16 mouse cellular contexts compared by ENCODE assay signal in the genomic region with DNA sequence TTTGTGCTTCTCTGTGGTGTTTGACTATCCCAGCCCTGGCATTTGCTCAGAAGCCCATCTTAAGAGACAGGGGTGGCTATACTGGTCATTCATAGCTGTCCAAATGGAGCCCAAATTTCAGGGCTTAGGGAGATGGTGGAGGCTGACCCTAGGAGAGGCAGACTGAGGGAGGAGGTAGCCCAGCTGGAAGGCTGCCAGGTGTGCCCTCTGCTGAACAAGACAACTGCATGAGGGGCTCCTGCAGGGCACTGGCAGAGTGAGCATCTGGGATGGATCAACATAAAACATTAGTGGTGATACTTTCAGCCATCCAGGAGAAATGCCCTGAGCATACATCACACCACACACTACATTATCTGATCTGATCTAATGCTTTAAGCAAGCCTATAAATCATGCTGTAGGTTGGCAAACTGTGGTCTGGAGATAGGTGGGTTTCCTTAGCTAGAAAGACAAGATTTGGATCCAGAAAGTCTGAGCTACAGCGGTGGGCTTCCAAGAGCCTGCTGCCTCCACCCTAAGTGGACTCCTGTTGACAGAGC. TPM values are rescaled to one million over a fixed set of nuclear protein-coding genes. Genes with fewer than 3 reads are reported as not detected.
DNase-seq lines count a peak whose midpoint lies in the region; ATAC-seq and TF ChIP-seq lines count a peak whose summit lies in the region.
"Had no signal": no experiment of that assay in that cellular context is flagged by ENCODE, and none has a peak within 500 bp of the region (broad histone marks: within the 10 kb centered on the region; RNA-seq: fewer than 3 reads in every experiment).

No protein-coding gene starts in this region.

- H3K9ac ChIP-seq in heart, embryonic 14.5 days (ENCODE audit: low read length) = peak overlapping the region; percentile 25; the same call in 1 of the 2 replicates
- peak overlapping the region; percentile 19; the same call in 1 of the 2 replicates for H3K9ac ChIP-seq in lung, postnatal 0 days (replicated peaks; ENCODE audit: low read depth)
- H3K9ac ChIP-seq in limb, embryonic 15.5 days = no peak overlapping the region
- no peak overlapping the region for H3K9ac ChIP-seq in stomach, embryonic 14.5 days (replicated peaks; ENCODE audit: low read depth, low read length)
- H3K9ac ChIP-seq: liver, postnatal 0 days had no signal

- no peaks in the 10 kb centered on the region for H3K9me3 ChIP-seq in heart, embryonic 14.5 days (ENCODE audit: control insufficient read depth, low read length)
- no peaks in the 10 kb centered on the region for H3K9me3 ChIP-seq in lung, postnatal 0 days (ENCODE audit: low read length)
- no peaks in the 10 kb centered on the region for H3K9me3 ChIP-seq in limb, embryonic 15.5 days
- no peaks in the 10 kb centered on the region for H3K9me3 ChIP-seq in stomach, embryonic 14.5 days (ENCODE audit: control insufficient read depth, low read depth, low read length)
- H3K9me3 ChIP-seq: heart, embryonic 10.5 days had no signal

- no peaks in the 10 kb centered on the region for H3K36me3 ChIP-seq in heart, embryonic 14.5 days (ENCODE audit: control insufficient read depth, insufficient read depth, low read length)
- H3K36me3 ChIP-seq in lung, postnatal 0 days (ENCODE audit: insufficient read depth, low read length) = no peaks in the 10 kb centered on the region
- no peaks in the 10 kb centered on the region for H3K36me3 ChIP-seq in limb, embryonic 15.5 days
- no peaks in the 10 kb centered on the region for H3K36me3 ChIP-seq in stomach, embryonic 14.5 days (ENCODE audit: control insufficient read depth, insufficient read depth, low read length)
- H3K36me3 ChIP-seq: heart, embryonic 10.5 days had no signal

- no peaks in the 10 kb centered on the region for H3K27me3 ChIP-seq in heart, embryonic 14.5 days (ENCODE audit: control insufficient read depth, insufficient read depth, low read length)
- no peaks in the 10 kb centered on the region for H3K27me3 ChIP-seq in lung, postnatal 0 days (replicated peaks; ENCODE audit: insufficient read depth, low read length)
- no peaks in the 10 kb centered on the region for H3K27me3 ChIP-seq in limb, embryonic 15.5 days
- no peaks in the 10 kb centered on the region for H3K27me3 ChIP-seq in stomach, embryonic 14.5 days (ENCODE audit: control insufficient read depth, insufficient read depth, low read length)

- H3K4me2 ChIP-seq in heart, embryonic 14.5 days (ENCODE audit: low read length) = peak overlapping the region; percentile 34
- peak overlapping the region; percentile 38 for H3K4me2 ChIP-seq in lung, postnatal 0 days (replicated peaks; ENCODE audit: low read depth, low read length)
- H3K4me2 ChIP-seq in limb, embryonic 15.5 days = peak overlapping the region; percentile 22; the same call in 1 of the 2 replicates
- H3K4me2 ChIP-seq in stomach, embryonic 14.5 days (replicated peaks; ENCODE audit: low read depth, low read length) = no peak overlapping the region

- H3K27ac ChIP-seq in heart, embryonic 14.5 days (replicated peaks in 1 of 2; ENCODE audit: control insufficient read depth in 1 of 2, insufficient read depth in 1 of 2, low read depth in 2 of 2, low read length in 2 of 2) = peak overlapping the region; percentile 27 to 42; a peak in 2 of 4 replicates
- H3K27ac ChIP-seq in lung, postnatal 0 days (ENCODE audit: low read length) = peak overlapping the region; percentile 83
- no peak overlapping the region for H3K27ac ChIP-seq in limb, embryonic 15.5 days
- no peak overlapping the region for H3K27ac ChIP-seq in stomach, embryonic 14.5 days (ENCODE audit: low read length)

- H3K4me1 ChIP-seq in heart, embryonic 14.5 days (ENCODE audit: control insufficient read depth in 2 of 2, insufficient read depth in 2 of 2, low read length in 2 of 2) = peaks cover 6 to 8% of the 10 kb centered on the region in 2 experiments; a peak in 3 of 4 replicates
- H3K4me1 ChIP-seq in lung, postnatal 0 days (ENCODE audit: insufficient read depth, low read depth, low read length) = no peaks in the 10 kb centered on the region
- peaks cover 27% of the 10 kb centered on the region for H3K4me1 ChIP-seq in limb, embryonic 15.5 days
- H3K4me1 ChIP-seq in stomach, embryonic 14.5 days (ENCODE audit: control insufficient read depth, insufficient read depth, low read length) = no peaks in the 10 kb centered on the region

- TF ChIP-seq EP300 in lung, postnatal 0 days (IDR thresholded peaks at IDR 0.05) = no peak

- DNase-seq in heart, postnatal 25 days (ENCODE audit: low spot score) = no peak
- DNase-seq in lung, postnatal 0 days (ENCODE audit: low spot score) = peak; percentile 10
- no peak for DNase-seq in lung, postnatal 25 days (ENCODE audit: low spot score)
- DNase-seq in frontal cortex, postnatal 25 days (ENCODE audit: low spot score in 2 of 2) = no peak
- DNase-seq in urinary bladder, adult 2 months (ENCODE audit: low spot score) = no peak
- DNase-seq: liver, postnatal 0 days; midbrain, embryonic 14.5 days; right cerebral cortex, postnatal 4 days; thymus, postnatal 36 days had no signal

- WGBS in heart, embryonic 14.5 days = 68% methylated on average over 1 of the region's 1 CpGs
- 79% methylated on average over 1 of the region's 1 CpGs for WGBS in lung, postnatal 0 days
- WGBS in limb, embryonic 15.5 days = 78% methylated on average over 1 of the region's 1 CpGs
- WGBS in stomach, embryonic 14.5 days = 75% methylated on average over 1 of the region's 1 CpGs

- intact Hi-C loops in heart, postnatal 25 days (cut with DNase I) = no loop called here

- peak overlapping the region in 1 of 2 experiments; percentile 11; a peak in 1 of 4 replicates for H3K4me3 ChIP-seq in heart, embryonic 14.5 days (ENCODE audit: control insufficient read depth in 1 of 2, insufficient read depth in 1 of 2, low read depth in 1 of 2, low read length in 2 of 2)
- H3K4me3 ChIP-seq in lung, postnatal 0 days (ENCODE audit: low read depth, low read length) = peak overlapping the region; percentile 16
- H3K4me3 ChIP-seq in limb, embryonic 15.5 days = peak overlapping the region; percentile 14; the same call in 1 of the 2 replicates
- H3K4me3 ChIP-seq in stomach, embryonic 14.5 days (ENCODE audit: low read depth, low read length) = no peak overlapping the region
- H3K4me3 ChIP-seq: heart, embryonic 10.5 days had no signal

- no peak for ATAC-seq in heart, embryonic 14.5 days (ENCODE audit: insufficient number of reproducible peaks, insufficient read depth, low FRiP score, low read depth)
- ATAC-seq in lung, postnatal 0 days = no peak
- ATAC-seq in limb, embryonic 15.5 days (ENCODE audit: insufficient number of reproducible peaks, low FRiP score, low TSS enrichment, low read depth) = no peak
- ATAC-seq in stomach, embryonic 14.5 days (ENCODE audit: insufficient number of reproducible peaks, insufficient read depth, low FRiP score, low read depth) = 0 out of 2 replicates have a peak, but pooled peaks have one; percentile 19
- ATAC-seq: CD4-positive, CD25-positive, alpha-beta regulatory T cell, adult 4 months; liver, postnatal 0 days had no signal

- TF ChIP-seq CTCF in lung, postnatal 0 days (IDR thresholded peaks at IDR 0.05) = no peak

RNA-seq across cellular contexts. Expression of gene Dpt, which starts 1.4 kb away (rescaled TPM):
- polyA plus RNA-seq in heart, embryonic 14.5 days (2014; fragmentation: Nextera tagmentation; extraction: Ambion mirVana) = 18.6 and 21.2 TPM in 2 replicates
- total RNA-seq in heart, postnatal 25 days (2021) = 100 to 1,000 TPM; 116 to 125 TPM
- polyA plus RNA-seq in lung, postnatal 0 days (2015; fragmentation: Nextera tagmentation; extraction: Ambion mirVana) = 84.8 and 99.3 TPM in 2 replicates
- polyA plus RNA-seq in limb, embryonic 15.5 days (2015; fragmentation: Nextera tagmentation; extraction: Ambion mirVana) = 58.4 and 78.9 TPM in 2 replicates
- polyA plus RNA-seq in stomach, embryonic 14.5 days (2014; fragmentation: Nextera tagmentation; extraction: Ambion mirVana) = 12.6 and 15.1 TPM in 2 replicates
- 167 and 181 TPM in 2 replicates for polyA plus RNA-seq in urinary bladder, adult 2 months (2012; rRNA removed)
- total RNA-seq: left cerebral cortex, adult 18-20 months; MEL had no signal
- polyA plus RNA-seq: heart, embryonic 10.5 days; midbrain, embryonic 14.5 days had no signal

Comparison
In these comparisons a context has a peak if more than half of its experiments do, and no peak if none do; other contexts are left out.
1. H3K27ac ChIP-seq: peak in heart, embryonic 14.5 days (2 of 2) and lung, postnatal 0 days (single experiment); none in limb, embryonic 15.5 days (single experiment) and stomach, embryonic 14.5 days (single experiment).
2. H3K9ac ChIP-seq: peak in heart, embryonic 14.5 days (single experiment) and lung, postnatal 0 days (single experiment); none in limb, embryonic 15.5 days (single experiment) and stomach, embryonic 14.5 days (single experiment).